Mouse (Mus musculus) spleen, adult 2 months (tissue): ENCODE results near the gene Rgl2.

Source experiments
- CTCF ChIP-seq: fragments of 200-500 bp; IDR thresholded peaks from 2 replicates; pipeline ENCODE4 v1.5.1; 2011; ENCODE audit warnings: mild to moderate bottlenecking, inconsistent platforms; ENCODE audit not compliant: insufficient read depth, insufficient read length, insufficient replicate concordance; ENCODE audit errors: extremely low read depth
- POLR2A ChIP-seq: fragments of 200-500 bp; IDR thresholded peaks from 2 replicates; pipeline ENCODE4 v1.6.1; 2011; ENCODE audit warnings: low read depth, low read length, inconsistent platforms

DNA sequence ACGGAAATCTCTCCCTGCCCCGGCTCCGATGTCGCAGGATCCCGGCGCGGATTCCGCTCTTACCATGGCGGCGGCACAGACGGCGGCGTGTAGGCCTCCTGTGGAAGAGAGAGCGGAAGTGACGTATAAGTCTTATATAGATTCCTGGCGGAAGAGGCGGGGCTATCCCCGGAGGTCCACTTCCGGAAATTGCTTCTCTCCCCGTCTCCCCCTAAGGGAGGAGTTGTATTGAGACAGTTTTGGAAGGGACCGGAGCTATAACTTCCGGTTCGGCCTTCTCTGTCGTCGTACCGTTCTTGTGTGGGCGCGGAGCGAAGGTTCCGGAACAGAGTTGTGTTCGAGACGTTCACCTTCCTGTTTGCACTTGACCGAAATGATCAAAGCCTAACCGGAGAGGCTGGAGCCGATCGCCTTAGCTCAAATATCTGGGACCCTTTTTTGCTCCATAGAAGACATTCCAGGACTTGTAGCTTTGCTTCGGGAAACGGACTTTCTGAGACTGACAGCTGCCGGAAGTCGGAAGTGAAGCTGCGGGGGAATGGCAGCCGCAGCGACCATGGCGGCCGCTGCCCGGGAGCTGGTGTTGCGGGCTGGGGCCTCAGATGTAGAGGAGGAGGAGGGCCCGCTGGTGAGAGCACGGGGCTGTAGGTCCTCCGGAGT lies 26.3 kb downstream of the Rgl2 start, which contains the start of the genes Vps52 and Rps18:
- TF ChIP-seq POLR2A (peak; percentile 94), CTCF (no peak)
